Mouse (Mus musculus): Measurements from ENCODE around the gene Olfr635. TPM values are rescaled to one million over a fixed set of nuclear protein-coding genes. Genes with fewer than 3 reads are reported as not detected.
"Not testable (repeated sequence)": the region's sequence is repeated elsewhere in the genome, so short reads cannot be mapped to it uniquely, and the experiment has no call there.

The Olfr635 gene
- polyA plus RNA-seq (2015; fragmentation: Nextera tagmentation; extraction: Ambion mirVana): 0.03 TPM in 1 of 2 replicates, not detected in the other

DNA sequence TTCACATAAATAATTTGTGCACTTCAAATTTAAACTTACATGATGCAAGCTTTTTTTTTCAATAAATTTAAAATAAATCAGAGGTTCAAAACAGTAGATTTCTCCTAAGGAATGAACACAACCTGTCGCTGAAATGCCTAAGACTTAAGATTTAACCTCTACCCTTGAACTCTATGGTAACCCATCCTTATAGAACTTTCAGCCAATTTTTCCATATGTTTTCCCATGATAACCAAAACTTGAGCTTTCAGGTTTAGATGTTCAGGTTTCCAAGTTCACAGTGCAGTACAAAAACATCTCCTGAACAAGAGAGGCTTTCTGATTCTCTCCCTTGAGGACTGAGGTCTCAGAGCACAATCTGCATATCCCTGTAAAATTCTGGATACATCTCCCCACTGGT, at the start of gene Olfr635:
Olfr635 (plus strand) TSS at position 301 of the 400 bp plus-strand sequence.
- no peak within 1 kb of the TSS for H3K9ac ChIP-seq (replicated peaks)
- no peak for ATAC-seq (ENCODE audit: low FRiP score)

DNA sequence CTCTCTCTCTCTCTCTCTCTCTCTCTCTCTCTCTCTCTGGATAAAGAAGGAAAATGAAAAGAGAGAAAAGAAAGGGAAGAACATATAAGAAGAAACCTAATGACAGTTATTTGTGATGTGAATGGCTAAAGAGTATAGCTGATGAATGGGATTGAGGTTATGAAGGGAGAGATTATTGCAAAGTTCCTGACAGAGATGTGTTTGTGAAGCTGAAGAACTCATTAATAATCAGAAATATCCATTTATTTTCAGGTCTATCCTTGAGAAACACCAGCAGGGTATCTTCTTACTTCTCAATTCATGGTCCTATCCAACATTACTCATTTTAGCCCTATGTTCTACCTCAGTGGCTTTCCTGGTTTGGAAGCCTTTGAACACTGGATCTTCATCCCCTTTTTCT, 42.4 kb upstream of the Olfr635 start, which contains the start of gene Olfr631:
Olfr631 (plus strand) TSS at position 301 of the 400 bp plus-strand sequence.
- Histone ChIP-seq H3K27ac (replicated peaks) (no peak within 1 kb of the TSS), H3K9ac (replicated peaks) (no peak within 1 kb of the TSS), H3K36me3 (no peaks in the 10 kb centered on the region), H3K4me3 (replicated peaks) (no peak within 1 kb of the TSS), H3K4me1 (no peaks in the 10 kb centered on the region), H3K27me3 (replicated peaks) (no peaks in the 10 kb centered on the region), H3K4me2 (no peak within 1 kb of the TSS), H3K9me3 (replicated peaks) (no peaks in the 10 kb centered on the region)
- no peak for ATAC-seq (ENCODE audit: low FRiP score)

More for the DNA sequence above, at the start of gene Olfr635:
- H3K9me3 ChIP-seq (replicated peaks): no peaks in the 10 kb centered on the region
- no peak within 1 kb of the TSS for H3K27ac ChIP-seq (replicated peaks)
- H3K4me3 ChIP-seq (replicated peaks): no peak within 1 kb of the TSS
- H3K36me3 ChIP-seq: no peaks in the 10 kb centered on the region
- H3K27me3 ChIP-seq (replicated peaks): no peaks in the 10 kb centered on the region
- H3K4me1 ChIP-seq: no peaks in the 10 kb centered on the region
- H3K4me2 ChIP-seq: no peak within 1 kb of the TSS
- 78% methylated on average over 1 of the region's 1 CpGs for WGBS

DNA sequence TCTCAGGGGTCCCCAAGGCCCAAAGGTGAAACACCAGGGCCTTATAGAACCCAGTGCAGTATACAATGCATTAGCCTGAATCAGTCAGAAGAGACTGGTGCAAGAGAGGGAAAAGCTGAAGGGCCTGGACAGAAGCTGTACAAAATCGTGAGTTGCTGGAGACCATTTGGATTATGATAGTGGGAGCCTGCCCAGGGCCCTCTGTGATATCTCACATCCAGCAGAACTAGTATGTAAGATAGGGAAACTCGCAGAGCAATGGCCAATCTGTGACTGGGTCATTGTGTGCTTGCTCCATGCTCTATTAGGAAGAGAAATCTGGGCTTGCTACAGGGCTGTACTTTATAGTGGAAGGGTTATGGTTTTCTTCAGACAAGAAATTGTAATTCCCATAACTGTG, 36.7 kb upstream of the Olfr635 start, which contains the start of gene Olfr632:
Olfr632 (plus strand) TSS at position 84 of the 400 bp plus-strand sequence.
- Histone ChIP-seq H3K9me3 (replicated peaks) (no peaks in the 10 kb centered on the region), H3K4me2 (no peak within 1 kb of the TSS), H3K27me3 (replicated peaks) (no peaks in the 10 kb centered on the region), H3K36me3 (no peaks in the 10 kb centered on the region), H3K4me1 (no peaks in the 10 kb centered on the region), H3K4me3 (replicated peaks) (no peak within 1 kb of the TSS), H3K9ac (replicated peaks) (no peak within 1 kb of the TSS), H3K27ac (replicated peaks) (no peak within 1 kb of the TSS)
- no peak for ATAC-seq (ENCODE audit: low FRiP score)
- 86% methylated on average over 2 of the region's 2 CpGs for WGBS

DNA sequence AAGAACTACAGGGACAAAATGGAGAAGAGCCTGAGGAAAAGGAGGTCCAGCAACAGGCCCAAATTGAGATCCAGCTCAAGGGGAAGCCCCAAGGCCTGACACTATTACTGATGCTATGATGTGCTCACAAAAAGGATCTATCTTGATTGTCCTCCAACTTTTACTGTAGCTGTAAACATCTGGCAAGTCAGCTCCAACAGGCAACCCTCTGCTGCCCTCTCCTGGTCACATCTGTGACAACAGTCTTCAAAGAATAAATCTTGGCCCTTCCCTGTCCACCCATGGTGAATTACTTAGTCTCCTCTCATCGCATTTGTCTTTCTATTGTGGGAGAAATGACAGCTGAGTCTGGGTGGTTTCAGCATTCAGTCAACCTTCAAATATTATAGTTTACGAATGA, 28.2 kb upstream of the Olfr635 start:
- Histone ChIP-seq H3K27me3 (replicated peaks) (no peaks in the 10 kb centered on the region), H3K4me2 (no peak overlapping the region), H3K4me1 (no peaks in the 10 kb centered on the region), H3K27ac (replicated peaks) (no peak overlapping the region), H3K9ac (replicated peaks) (no peak overlapping the region), H3K9me3 (replicated peaks) (no peaks in the 10 kb centered on the region), H3K36me3 (no peaks in the 10 kb centered on the region), H3K4me3 (replicated peaks) (no peak overlapping the region)
- ATAC-seq (ENCODE audit: low FRiP score): peak; percentile 11; the same call in 1 of the 2 replicates
- WGBS: 34% methylated on average over 2 of the region's 2 CpGs

DNA sequence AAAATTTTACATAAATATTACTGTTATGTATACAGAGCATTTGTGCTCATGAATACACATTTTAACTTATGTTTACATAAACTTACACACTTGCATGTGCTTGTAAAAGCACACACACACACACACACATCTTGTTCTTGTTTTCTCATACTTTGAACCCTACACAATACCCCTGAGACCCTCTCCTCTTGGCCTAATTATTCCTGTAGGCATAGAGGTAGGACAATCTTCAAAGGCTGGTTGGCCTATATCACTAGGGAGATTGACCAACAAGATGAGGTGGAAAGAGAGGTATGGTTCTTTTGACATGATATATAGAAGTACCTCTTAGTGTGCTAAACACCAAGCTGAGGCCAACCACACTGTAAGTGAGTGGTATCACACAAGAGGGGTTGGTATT, 26.8 kb upstream of the Olfr635 start, which contains the start of gene Olfr633:
Olfr633 (plus strand) TSS at position 301 of the 400 bp plus-strand sequence.
- no peak within 1 kb of the TSS for H3K4me3 ChIP-seq (replicated peaks)
- ATAC-seq (ENCODE audit: low FRiP score): no peak
- no peak within 1 kb of the TSS for H3K27ac ChIP-seq (replicated peaks)
- no peaks in the 10 kb centered on the region for H3K4me1 ChIP-seq
- H3K27me3 ChIP-seq (replicated peaks): no peaks in the 10 kb centered on the region
- H3K4me2 ChIP-seq: no peak within 1 kb of the TSS
- H3K36me3 ChIP-seq: no peaks in the 10 kb centered on the region
- no peaks in the 10 kb centered on the region for H3K9me3 ChIP-seq (replicated peaks)
- no peak within 1 kb of the TSS for H3K9ac ChIP-seq (replicated peaks)

DNA sequence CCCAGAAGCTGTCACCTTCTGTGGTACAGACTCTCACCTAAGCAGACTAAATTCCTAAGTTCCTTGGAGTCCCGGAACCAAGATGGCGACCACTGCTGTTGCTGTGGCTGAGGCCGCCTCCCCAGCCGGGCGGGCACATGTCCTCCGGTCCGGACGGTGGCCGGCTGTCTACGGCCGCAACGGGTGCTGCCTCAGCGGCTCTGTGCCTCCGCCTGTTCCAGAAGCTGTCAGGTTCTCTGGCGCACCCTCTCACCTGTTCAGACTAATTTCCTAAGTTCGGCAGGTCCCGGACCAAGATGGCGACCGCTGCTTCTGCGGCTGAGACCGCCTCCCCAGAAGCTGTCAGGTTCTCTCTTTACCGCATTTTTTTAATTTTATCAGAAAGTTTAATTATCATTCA, 4.1 kb upstream of the Olfr635 start:
- ATAC-seq (ENCODE audit: low FRiP score); H3K27ac ChIP-seq (replicated peaks); H3K4me2 ChIP-seq; H3K9ac ChIP-seq (replicated peaks); H3K9me3 ChIP-seq (replicated peaks); H3K4me3 ChIP-seq (replicated peaks); H3K4me1 ChIP-seq; H3K27me3 ChIP-seq (replicated peaks); H3K36me3 ChIP-seq: not testable (repeated sequence)
- WGBS: 95% methylated on average over 22 of the region's 22 CpGs

DNA sequence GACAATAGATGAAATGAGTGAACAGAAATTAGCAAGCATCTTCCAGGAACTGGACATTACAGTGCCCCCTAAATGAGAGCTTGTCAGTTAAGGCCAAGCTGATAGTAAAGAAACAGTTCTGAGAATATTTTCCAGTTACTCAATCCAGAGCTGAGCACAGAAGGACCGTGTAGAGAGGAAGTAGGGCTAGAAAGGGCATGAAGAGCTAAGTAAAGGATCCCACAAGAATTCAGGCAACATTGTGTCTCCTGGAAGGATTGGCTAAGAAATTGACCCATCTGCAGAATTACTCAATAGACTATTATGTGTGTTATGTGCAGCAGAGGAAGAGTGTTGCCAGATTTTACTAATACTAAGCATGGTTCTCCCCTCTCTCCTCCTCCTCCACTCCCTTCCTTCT, 830 bp downstream of the Olfr635 start:
- no peak overlapping the region for H3K4me3 ChIP-seq (replicated peaks)
- no peak overlapping the region for H3K9ac ChIP-seq (replicated peaks)
- no peaks in the 10 kb centered on the region for H3K4me1 ChIP-seq
- no peak for ATAC-seq (ENCODE audit: low FRiP score)
- H3K9me3 ChIP-seq (replicated peaks): no peaks in the 10 kb centered on the region
- H3K27ac ChIP-seq (replicated peaks): no peak overlapping the region
- H3K4me2 ChIP-seq: no peak overlapping the region
- 68% methylated on average over 1 of the region's 1 CpGs for WGBS
- H3K36me3 ChIP-seq: no peaks in the 10 kb centered on the region
- H3K27me3 ChIP-seq (replicated peaks): no peaks in the 10 kb centered on the region

DNA sequence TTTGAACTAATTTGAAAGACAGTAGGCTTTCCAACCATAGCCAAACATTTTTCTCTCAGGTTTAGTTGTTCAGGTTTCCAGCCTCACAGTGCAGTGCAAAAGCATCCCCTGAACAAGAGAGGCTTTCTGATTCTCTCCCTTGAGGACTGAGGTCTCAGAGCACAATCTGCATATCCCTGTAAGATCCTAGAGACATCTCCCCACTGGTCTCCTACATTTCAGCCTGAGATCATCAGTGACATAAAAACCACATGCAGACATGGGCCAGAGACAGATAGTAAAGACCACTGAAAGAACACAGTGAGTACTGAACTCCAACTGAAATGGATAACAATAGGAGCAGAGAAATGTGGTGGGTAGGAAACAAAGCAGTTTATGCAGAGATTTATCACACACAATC, 27.5 kb downstream of the Olfr635 start, which contains the start of gene Olfr638:
Olfr638 (plus strand) TSS at position 301 of the 400 bp plus-strand sequence.
- no peak within 1 kb of the TSS for H3K9ac ChIP-seq (replicated peaks)
- H3K27ac ChIP-seq (replicated peaks): no peak within 1 kb of the TSS
- H3K27me3 ChIP-seq (replicated peaks): no peaks in the 10 kb centered on the region
- H3K4me1 ChIP-seq: no peaks in the 10 kb centered on the region
- H3K4me3 ChIP-seq (replicated peaks): no peak within 1 kb of the TSS
- no peaks in the 10 kb centered on the region for H3K9me3 ChIP-seq (replicated peaks)
- no peak within 1 kb of the TSS for H3K4me2 ChIP-seq
- H3K36me3 ChIP-seq: no peaks in the 10 kb centered on the region
- no peak for ATAC-seq (ENCODE audit: low FRiP score)

DNA sequence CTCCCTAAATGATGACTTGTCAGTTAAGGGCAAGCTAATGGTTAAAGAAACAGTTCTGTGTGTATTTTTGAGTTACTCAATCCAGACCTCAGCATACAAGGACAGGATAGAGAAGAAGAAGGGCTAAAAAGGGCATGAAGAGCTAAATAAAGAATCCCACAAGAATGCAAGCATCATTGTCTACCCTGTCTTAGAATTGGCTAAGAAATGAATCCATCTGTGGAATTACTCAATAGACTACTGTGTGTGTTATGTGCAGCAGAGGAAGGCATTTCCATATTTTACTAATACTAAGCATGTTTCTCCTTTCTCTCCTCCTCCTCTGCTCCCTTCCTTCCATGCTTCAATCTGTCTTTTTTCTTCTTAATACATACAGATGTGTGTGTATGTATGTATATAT, 28.2 kb downstream of the Olfr635 start:
- no peak overlapping the region for H3K9ac ChIP-seq (replicated peaks)
- H3K36me3 ChIP-seq: no peaks in the 10 kb centered on the region
- no peak overlapping the region for H3K4me3 ChIP-seq (replicated peaks)
- H3K27ac ChIP-seq (replicated peaks): no peak overlapping the region
- ATAC-seq (ENCODE audit: low FRiP score): no peak
- H3K9me3 ChIP-seq (replicated peaks): no peaks in the 10 kb centered on the region
- no peak overlapping the region for H3K4me2 ChIP-seq
- no peaks in the 10 kb centered on the region for H3K4me1 ChIP-seq
- H3K27me3 ChIP-seq (replicated peaks): no peaks in the 10 kb centered on the region

DNA sequence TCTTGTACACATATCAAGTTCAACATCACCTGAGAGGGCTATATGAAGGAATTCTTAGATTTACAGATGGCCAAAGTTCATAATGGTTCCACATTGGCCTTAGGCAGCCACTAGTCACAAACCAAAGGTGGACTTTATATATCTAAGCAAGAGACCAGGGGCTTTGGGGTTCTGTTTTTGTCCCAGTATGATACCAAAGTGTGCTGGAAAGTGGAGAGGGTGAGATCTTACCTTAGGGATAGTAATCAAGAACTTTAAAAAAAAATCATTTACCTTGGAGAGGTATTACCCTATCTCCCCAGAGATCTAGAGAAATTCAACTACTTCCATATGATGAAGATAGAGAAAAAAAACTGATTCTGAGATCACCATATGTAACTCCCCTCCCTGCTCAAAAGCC, 46.3 kb downstream of the Olfr635 start, which contains the start of gene Olfr639:
Olfr639 (minus strand) TSS at position 101 of the 400 bp plus-strand sequence.
- no peak within 1 kb of the TSS for H3K4me2 ChIP-seq
- H3K9me3 ChIP-seq (replicated peaks): no peaks in the 10 kb centered on the region
- no peak within 1 kb of the TSS for H3K27ac ChIP-seq (replicated peaks)
- no peaks in the 10 kb centered on the region for H3K36me3 ChIP-seq
- H3K4me1 ChIP-seq: no peaks in the 10 kb centered on the region
- no peak within 1 kb of the TSS for H3K4me3 ChIP-seq (replicated peaks)
- H3K27me3 ChIP-seq (replicated peaks): no peaks in the 10 kb centered on the region
- H3K9ac ChIP-seq (replicated peaks): no peak within 1 kb of the TSS
- no peak for ATAC-seq (ENCODE audit: low FRiP score)

DNA sequence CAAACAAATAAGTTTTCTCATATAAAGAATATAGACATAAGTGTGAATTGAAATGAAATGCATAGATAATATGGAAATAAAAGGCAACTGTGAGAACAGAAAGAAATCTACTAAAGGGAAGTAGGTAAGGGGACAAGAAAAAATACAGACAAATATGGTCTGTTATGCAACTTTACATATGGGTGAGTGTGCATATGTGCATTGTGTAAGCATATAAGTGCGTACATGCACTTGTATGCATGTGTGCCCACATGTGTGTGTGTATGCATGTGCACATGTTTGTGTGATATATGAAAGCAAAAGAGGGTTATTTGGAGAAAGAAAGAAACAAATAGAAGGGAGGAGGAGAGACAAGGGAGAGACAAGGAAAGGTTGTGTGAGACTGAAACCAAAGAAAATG, 48.0 kb downstream of the Olfr635 start:
- Histone ChIP-seq H3K9me3 (replicated peaks) (no peaks in the 10 kb centered on the region), H3K27ac (replicated peaks) (no peak overlapping the region), H3K4me1 (no peaks in the 10 kb centered on the region), H3K27me3 (replicated peaks) (no peaks in the 10 kb centered on the region), H3K4me2 (no peak overlapping the region), H3K9ac (replicated peaks) (no peak overlapping the region), H3K4me3 (replicated peaks) (no peak overlapping the region), H3K36me3 (no peaks in the 10 kb centered on the region)
- WGBS: 94% methylated on average over 1 of the region's 1 CpGs
- ATAC-seq (ENCODE audit: low FRiP score): no peak

DNA sequence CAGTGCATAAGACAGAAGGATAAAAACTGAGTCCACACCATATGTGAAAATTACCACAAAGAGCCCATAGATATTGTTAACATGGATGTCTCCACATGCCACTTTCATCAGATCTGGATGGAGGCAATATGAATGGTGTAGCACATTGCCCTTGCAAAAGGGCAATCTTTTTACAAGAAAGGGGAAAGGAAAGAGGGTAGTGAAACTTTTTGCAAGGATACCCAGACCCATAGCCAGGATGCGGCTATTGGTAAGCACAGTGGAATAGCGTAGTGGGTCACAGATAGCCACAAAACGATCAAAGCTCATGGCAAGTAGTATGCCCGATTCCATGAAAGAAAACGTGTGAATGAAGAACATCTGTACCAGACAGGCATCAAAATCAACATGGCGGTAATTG, 50.7 kb downstream of the Olfr635 start:
- no peaks in the 10 kb centered on the region for H3K9me3 ChIP-seq (replicated peaks)
- no peaks in the 10 kb centered on the region for H3K27me3 ChIP-seq (replicated peaks)
- H3K9ac ChIP-seq (replicated peaks): no peak overlapping the region
- no peak overlapping the region for H3K4me3 ChIP-seq (replicated peaks)
- no peak overlapping the region for H3K27ac ChIP-seq (replicated peaks)
- H3K36me3 ChIP-seq: no peaks in the 10 kb centered on the region
- no peaks in the 10 kb centered on the region for H3K4me1 ChIP-seq
- 92% methylated on average over 6 of the region's 6 CpGs for WGBS
- no peak overlapping the region for H3K4me2 ChIP-seq
- ATAC-seq (ENCODE audit: low FRiP score): no peak

DNA sequence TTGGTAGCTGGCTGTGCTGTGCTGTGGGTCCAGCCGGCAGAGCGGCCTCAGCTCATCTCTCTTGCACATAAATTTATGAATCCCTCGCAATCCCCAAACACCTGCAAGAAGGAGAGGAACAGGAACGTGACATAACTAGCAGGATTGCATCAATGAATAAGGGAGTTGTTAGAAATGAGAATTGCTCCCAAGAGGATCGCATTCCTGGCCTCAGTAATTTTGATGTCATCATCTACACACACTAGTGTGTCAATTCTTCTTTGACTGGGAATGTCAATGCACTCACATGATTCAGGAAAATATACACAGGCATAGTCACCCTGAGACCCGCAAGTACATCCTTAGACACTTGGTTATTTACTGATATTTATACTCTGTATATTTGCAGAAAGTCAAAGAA, 54.5 kb downstream of the Olfr635 start, which contains the start of gene Olfr640:
Olfr640 (minus strand) TSS at position 101 of the 400 bp plus-strand sequence.
- Histone ChIP-seq H3K4me1 (no peaks in the 10 kb centered on the region), H3K4me3 (replicated peaks) (no peak within 1 kb of the TSS), H3K36me3 (no peaks in the 10 kb centered on the region), H3K9ac (replicated peaks) (no peak within 1 kb of the TSS), H3K27me3 (replicated peaks) (no peaks in the 10 kb centered on the region), H3K4me2 (no peak within 1 kb of the TSS), H3K27ac (replicated peaks) (no peak within 1 kb of the TSS), H3K9me3 (replicated peaks) (no peaks in the 10 kb centered on the region)
- 77% methylated on average over 6 of the region's 6 CpGs for WGBS
- no peak for ATAC-seq (ENCODE audit: low FRiP score)

Data from neural tube, embryonic 15.5 days (tissue).